Mouse (Mus musculus) testis, adult 2 months (tissue): ENCODE measurements at regions not wholly inside any gene's neighbourhood (a gene's known extent, or its start where the extent isn't known, plus 50 kb on each side); places are given as distances from the start of the nearest gene placed in this dataset.

Experiments
- H3K27ac ChIP-seq: fragments of 200-500 bp; 2 replicates; pipeline ENCODE4 v1.5.1; 2012; ENCODE audit warnings: low read depth, low read length; ENCODE audit not compliant: control insufficient read depth, insufficient read depth
- H3K27me3 ChIP-seq: fragments of 200-500 bp; 2 replicates; pipeline ENCODE4 v1.6.1; 2012; ENCODE audit warnings: mild to moderate bottlenecking, low read length, moderate library complexity; ENCODE audit not compliant: control insufficient read depth, insufficient read depth
- H3K36me3 ChIP-seq: fragments of 200-500 bp; 2 replicates; pipeline ENCODE4 v1.6.1; 2012; ENCODE audit warnings: mild to moderate bottlenecking, low read length; ENCODE audit not compliant: control insufficient read depth, insufficient read depth
- H3K4me1 ChIP-seq: fragments of 200-500 bp; 2 replicates; pipeline ENCODE4 v1.6.1; 2012; ENCODE audit warnings: low read length; ENCODE audit not compliant: control insufficient read depth, insufficient read depth
- H3K4me3 ChIP-seq: fragments of 200-500 bp; 2 replicates; pipeline ENCODE4 v1.5.1; 2012; ENCODE audit warnings: low read depth, mild to moderate bottlenecking, low read length, moderate library complexity, mixed read lengths; ENCODE audit not compliant: control insufficient read depth
- CTCF ChIP-seq: fragments of 200-500 bp; IDR thresholded peaks from 2 replicates; pipeline ENCODE4 v1.5.1; 2012; ENCODE audit warnings: low read depth, mild to moderate bottlenecking, inconsistent platforms, low read length, moderate library complexity; ENCODE audit not compliant: control insufficient read depth, insufficient read depth, insufficient replicate concordance
- POLR2A ChIP-seq: fragments of 200-500 bp; IDR thresholded peaks from 2 replicates; pipeline ENCODE4 v1.6.1; 2012; ENCODE audit warnings: low read depth, mild to moderate bottlenecking, inconsistent platforms, low read length, moderate library complexity; ENCODE audit not compliant: control insufficient read depth

DNA sequence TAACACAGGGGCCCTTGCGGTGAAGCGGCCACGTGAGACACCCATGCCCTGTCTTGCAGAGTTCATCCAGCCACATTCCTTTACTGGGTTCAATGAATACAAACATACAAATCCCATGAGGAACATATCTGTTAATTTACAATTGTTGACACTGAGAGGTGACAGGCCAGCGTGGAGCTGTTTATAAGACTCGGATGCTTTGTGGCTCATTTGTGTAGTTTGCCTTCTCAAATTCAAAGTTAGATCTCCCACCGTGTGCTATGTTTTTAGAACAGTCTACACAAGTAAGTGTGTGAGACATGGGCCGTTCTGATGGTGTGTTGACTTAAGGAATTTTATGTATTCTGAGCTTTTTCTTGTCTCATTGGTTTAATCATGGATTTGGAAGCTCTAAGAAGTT lies 98.5 kb upstream of the Tpm1 start:
- TF ChIP-seq CTCF (no peak), POLR2A (no peak)
- Histone ChIP-seq H3K36me3 (no peaks in the 10 kb centered on the region), H3K4me1 (no peaks in the 10 kb centered on the region), H3K4me3 (no peak overlapping the region), H3K27me3 (no peaks in the 10 kb centered on the region), H3K27ac (no peak overlapping the region)

DNA sequence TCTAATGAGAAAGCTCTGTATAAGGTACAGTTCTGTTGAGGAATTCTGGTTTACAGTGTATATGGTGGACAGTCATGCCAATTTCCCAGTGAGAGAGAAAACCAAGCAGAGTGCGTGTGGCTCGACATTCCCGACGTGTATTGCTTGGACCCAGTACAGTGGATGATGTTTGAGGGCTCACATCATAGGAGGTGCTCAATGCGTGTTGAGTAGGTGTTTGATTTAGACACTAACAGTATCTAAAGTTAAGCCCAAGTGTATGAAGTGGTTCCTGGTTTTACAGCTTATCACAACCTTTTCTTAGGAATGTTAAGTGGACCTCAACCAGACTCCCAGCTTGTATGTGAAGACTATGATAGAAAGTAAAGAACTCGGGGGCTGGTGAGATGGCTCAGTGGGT lies 96.2 kb upstream of the Tpm1 start:
- TF ChIP-seq POLR2A, result no peak
- no peak for TF ChIP-seq CTCF
- Histone ChIP-seq H3K27me3 (no peaks in the 10 kb centered on the region), H3K4me1 (no peaks in the 10 kb centered on the region), H3K36me3 (no peaks in the 10 kb centered on the region), H3K27ac (no peak overlapping the region), H3K4me3 (no peak overlapping the region)

DNA sequence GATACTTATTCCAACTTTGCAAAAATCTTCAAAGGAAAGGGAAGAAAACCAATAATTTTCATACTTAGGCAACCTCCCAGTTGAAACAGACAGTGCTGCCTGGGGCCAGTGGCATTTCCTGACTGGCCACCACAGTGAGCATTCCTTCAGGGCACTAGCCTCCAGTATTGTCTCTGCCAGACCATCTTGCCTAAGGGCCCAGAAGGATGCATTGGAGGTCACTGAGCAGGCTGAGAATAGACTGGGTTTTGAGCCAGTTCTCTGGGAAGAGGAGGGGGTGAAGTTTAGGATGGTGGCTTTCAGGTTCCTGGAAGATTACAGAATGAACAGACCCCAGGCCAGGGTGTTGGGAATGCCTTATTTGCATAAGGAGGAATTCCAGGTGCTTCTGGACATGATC lies 95.3 kb upstream of the Tpm1 start:
- TF ChIP-seq POLR2A (no peak), CTCF (no peak)

DNA sequence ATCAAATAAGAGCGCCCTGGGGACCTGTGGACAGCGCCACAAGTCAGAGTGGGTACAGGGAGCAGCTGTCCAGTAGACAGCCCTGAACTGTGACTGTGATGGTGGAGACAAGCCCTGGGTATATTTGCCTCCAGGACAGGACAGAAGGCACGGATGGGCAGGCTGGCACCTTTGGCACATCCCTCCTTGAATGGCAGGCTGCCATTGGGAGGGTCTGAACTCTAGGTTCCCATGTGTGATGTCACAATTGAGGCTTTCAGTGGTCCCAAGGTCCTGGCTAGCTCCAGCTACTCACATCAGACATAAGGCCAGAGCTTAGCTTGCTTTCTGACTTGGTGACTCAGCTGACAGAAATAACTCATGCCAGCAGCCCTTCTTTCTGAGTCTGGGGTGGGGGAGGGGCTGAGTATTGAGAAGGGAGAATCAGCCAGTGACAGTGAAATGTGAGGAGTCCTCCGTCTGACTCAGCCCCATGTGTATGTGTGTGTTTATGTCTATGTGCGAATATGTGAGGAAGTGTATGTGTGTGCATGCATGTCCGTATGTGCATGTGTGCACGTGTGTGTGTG lies 91.2 kb upstream of the Tpm1 start:
- peak overlapping the region; percentile 63 for H3K4me3 ChIP-seq
- peak overlapping the region; percentile 34; the same call in 1 of the 2 replicates for H3K27ac ChIP-seq
- no peaks in the 10 kb centered on the region for H3K36me3 ChIP-seq
- TF ChIP-seq POLR2A, result peak; percentile 83
- TF ChIP-seq CTCF, result no peak
- no peaks in the 10 kb centered on the region for H3K27me3 ChIP-seq
- no peaks in the 10 kb centered on the region for H3K4me1 ChIP-seq

More for the DNA sequence above, 95.3 kb upstream of the Tpm1 start:
- no peak overlapping the region for H3K4me3 ChIP-seq
- H3K27me3 ChIP-seq, result no peaks in the 10 kb centered on the region
- H3K4me1 ChIP-seq, result no peaks in the 10 kb centered on the region
- no peak overlapping the region for H3K27ac ChIP-seq
- H3K36me3 ChIP-seq, result no peaks in the 10 kb centered on the region

DNA sequence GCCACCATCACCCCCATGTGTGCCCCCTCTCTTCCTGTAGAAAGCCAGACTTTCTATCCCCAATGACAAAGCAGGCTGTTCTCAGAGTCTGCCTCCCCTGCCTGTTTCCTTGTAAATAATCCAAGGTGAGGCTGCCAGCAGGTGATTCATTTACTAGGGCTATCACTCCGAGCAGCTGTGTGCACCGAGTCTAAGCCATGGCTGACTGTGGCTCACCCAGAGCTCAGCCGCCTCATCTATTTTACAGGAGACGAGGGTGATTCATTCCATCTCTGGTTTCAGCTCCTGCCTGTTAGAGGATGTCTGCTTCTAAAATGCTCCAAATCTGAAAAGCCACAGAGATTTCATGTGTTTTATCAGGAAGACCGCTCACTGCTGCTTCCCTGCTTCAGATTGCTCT lies 88.5 kb upstream of the Tpm1 start:
- Histone ChIP-seq H3K36me3 (no peaks in the 10 kb centered on the region), H3K27ac (no peak overlapping the region)

DNA sequence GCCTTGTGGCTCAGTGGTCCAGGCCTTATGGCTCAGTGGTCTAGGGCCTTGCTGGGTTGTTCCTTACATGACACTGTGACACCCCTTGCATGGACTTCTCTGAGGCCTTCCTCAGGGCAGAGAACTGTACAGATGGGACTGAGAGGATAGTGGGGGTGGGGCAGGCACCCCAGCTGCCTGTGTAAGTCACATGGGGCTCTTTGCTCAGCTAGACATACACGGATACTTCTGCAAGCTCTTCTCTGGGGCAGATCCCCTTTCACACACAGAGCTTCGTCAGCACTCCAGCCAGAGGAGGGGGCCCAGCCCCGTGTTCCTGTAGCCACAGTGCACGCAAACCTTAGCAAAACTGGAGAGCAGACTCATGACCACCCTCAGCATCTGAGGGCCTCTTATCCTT lies 87.9 kb upstream of the Tpm1 start:
- TF ChIP-seq POLR2A, result no peak
- no peak for TF ChIP-seq CTCF
- Histone ChIP-seq H3K4me3 (no peak overlapping the region), H3K4me1 (no peaks in the 10 kb centered on the region), H3K27me3 (no peaks in the 10 kb centered on the region), H3K27ac (no peak overlapping the region), H3K36me3 (no peaks in the 10 kb centered on the region)

More for the DNA sequence above, 88.5 kb upstream of the Tpm1 start:
- Histone ChIP-seq H3K4me3 (no peak overlapping the region), H3K27me3 (no peaks in the 10 kb centered on the region), H3K4me1 (no peaks in the 10 kb centered on the region)
- no peak for TF ChIP-seq CTCF
- TF ChIP-seq POLR2A, result no peak

DNA sequence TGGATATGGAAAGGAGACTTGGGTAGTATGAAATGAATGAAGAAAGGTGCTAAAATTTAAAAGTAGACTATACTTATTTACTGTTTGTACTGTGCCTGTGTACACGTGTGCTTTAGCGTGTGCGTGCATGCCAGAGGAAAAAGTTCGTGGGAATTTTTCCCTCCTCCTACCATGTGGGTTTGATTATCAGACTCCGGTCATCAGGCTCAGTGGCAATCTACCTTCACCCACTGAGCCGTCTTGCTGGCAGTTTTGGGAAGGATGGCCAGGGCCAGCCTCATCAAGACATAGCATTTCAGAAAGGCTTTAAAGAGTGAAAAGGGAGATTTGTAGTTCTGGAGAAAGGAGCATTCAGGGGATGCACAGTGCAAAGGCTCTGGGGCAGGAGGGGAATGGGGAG lies 87.0 kb upstream of the Tpm1 start:
- H3K36me3 ChIP-seq, result no peaks in the 10 kb centered on the region
- H3K27me3 ChIP-seq, result no peaks in the 10 kb centered on the region
- H3K4me3 ChIP-seq, result no peak overlapping the region
- H3K4me1 ChIP-seq, result no peaks in the 10 kb centered on the region
- TF ChIP-seq POLR2A (no peak), CTCF (no peak)
- no peak overlapping the region for H3K27ac ChIP-seq

DNA sequence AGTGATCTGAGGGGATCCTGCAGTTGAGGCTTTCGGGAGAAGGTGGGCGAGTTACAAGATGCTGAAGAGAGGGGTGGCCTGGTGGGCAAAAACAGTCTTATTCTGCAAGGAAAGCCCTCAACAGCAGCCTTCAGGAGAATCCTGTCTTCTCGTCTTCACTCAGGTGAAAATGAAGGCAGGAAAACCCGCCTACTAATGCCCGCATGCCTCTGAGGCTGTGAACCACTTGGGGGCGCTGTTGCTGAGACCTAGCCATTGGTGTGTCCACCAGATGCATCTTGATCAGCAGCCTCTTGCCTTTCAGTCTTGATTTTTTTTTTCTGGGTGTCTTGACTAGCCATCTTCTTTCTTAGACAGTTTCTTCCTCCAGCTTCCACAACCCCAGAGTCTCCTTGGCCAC lies 85.2 kb upstream of the Tpm1 start:
- no peaks in the 10 kb centered on the region for H3K4me1 ChIP-seq
- TF ChIP-seq CTCF (peak; percentile 73; the same call in 1 of the 2 replicates), POLR2A (no peak)

More for the DNA sequence above, 85.2 kb upstream of the Tpm1 start:
- no peak overlapping the region for H3K27ac ChIP-seq
- H3K4me3 ChIP-seq, result no peak overlapping the region
- no peaks in the 10 kb centered on the region for H3K27me3 ChIP-seq
- H3K36me3 ChIP-seq, result no peaks in the 10 kb centered on the region
